Mouse (Mus musculus) heart, postnatal 10 days (tissue): ENCODE data around the gene Myrf. TPM values are rescaled to one million over a fixed set of nuclear protein-coding genes. Genes with fewer than 3 reads are reported as not detected.

Source experiments
- DNase-seq, 2 experiments: peaks; one replicate each; pipeline ENCODE4 v3.0.0; 2021
- intact Hi-C: fragments of 180-260 bp; cut with DNase I; formaldehyde crosslinking; loops from one replicate; pipeline ENCODE4 v1.15.1; 2025
- total RNA-seq, 2 experiments: library from RNA; stranded (reverse); gene quantifications; 2 replicates each; pipeline ENCODE4 v1.2.3; 2021

Myrf gene
- total RNA-seq, 2 experiments from 2014 or later, result 5.7 to 9.1 TPM

- peak; percentile 82 to 90 for DNase-seq
- intact Hi-C loops, result loop anchor here (2.0 to 5.0 kb wide), 4 partner anchors 46 to 229 kb away; partner anchors contain the start of gene Dagla
These were observed 17.9 kb upstream of the Myrf start for GRCm38 (mm10) chr19:10258279-10259011.

GRCm38 (mm10) chr19:10248128-10248527, 7.6 kb upstream of the Myrf start:
- DNase-seq, result peak; percentile 29 to 44
- intact Hi-C loops, result no loop called here

GRCm38 (mm10) chr19:10247165-10247564, 6.6 kb upstream of the Myrf start:
- no peak for DNase-seq
- intact Hi-C loops, result no loop called here

GRCm38 (mm10) chr19:10244183-10244582, 3.6 kb upstream of the Myrf start:
- DNase-seq, result peak; percentile 42 to 68
- intact Hi-C loops, result no loop called here

- intact Hi-C loops, result no loop called here
- DNase-seq, result no peak
These were observed 2.4 kb upstream of the Myrf start for GRCm38 (mm10) chr19:10242916-10243315.

DNA sequence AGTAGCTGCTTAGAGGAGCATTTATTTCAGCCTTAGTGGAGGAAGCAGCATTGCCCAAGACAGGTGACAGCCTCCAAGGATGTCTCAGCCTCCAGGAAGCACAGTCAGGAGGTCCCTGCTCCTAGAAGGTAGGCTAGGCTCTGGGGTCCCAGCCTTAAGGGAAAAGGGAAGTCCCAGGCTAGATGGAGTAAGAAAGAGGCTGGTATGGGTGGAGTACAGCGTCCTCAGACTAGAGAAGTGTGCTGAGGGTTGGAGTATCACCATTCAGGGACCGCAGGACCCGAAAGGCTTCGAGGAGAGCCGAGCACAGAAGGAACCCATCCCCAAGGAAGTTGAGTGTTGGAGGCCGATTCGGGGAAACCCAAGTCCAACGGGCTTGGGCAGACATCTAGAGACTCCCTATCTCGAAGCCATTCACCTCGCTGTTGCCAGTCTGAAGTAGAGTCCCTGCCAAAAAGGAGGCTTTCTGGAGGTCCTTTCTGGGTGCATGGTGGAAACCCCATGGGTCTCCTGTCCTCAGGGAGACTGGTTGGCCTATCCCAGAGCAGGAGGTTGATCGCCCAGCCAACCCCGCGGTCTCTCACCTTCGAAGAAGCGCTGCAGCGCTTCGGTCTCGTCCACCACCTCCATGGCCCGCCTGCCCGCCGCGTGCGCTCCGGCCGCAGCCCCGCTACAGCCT, 434 bp downstream of the Myrf start:
- DNase-seq, result no peak
- intact Hi-C loops, result no loop called here

DNA sequence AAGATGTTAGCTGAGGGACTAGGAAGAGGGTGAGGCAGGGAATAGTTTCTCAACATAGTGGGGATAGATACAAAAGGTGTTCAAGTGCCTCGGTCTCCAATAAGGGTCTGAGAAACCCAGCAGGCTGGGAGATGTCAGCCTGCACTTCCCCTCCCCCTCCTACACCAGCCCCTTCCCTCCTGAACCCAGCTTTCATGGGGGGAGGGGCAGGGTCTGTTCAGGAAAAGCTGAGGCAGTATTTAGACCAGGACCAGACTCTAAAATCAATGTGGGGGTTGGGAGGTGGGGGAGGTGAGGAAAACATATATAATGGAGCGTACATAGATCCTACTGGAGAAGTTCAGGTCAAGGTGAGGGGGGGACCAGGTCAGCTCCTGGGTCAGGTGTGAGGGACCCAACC, 1.1 kb downstream of the Myrf start:
- no peak for DNase-seq
- intact Hi-C loops, result no loop called here

DNA sequence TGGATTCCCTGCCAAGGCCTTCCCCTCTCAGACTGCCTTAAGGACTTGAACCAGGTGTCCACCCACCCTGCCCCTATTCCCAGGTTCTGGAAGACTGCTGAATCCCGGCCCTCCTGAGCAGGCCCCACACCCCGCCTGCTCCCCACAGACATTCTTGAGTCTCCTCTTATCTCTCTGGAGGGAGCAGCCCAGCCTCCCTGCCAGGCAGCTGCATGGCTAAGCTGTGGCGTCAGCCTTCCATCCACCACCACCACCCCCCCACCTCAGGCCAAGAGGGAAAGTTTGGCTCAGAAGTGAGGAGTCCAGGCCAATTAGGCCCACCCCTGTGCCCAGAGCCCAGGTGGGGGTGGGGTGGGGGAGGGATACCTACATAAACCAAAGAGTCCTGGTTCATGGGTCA, 2.1 kb downstream of the Myrf start:
- peak; percentile 26 to 30 for DNase-seq
- intact Hi-C loops, result no loop called here

GRCm38 (mm10) chr19:10235784-10236565, 4.6 kb downstream of the Myrf start:
- no peak for DNase-seq
- intact Hi-C loops, result no loop called here

DNA sequence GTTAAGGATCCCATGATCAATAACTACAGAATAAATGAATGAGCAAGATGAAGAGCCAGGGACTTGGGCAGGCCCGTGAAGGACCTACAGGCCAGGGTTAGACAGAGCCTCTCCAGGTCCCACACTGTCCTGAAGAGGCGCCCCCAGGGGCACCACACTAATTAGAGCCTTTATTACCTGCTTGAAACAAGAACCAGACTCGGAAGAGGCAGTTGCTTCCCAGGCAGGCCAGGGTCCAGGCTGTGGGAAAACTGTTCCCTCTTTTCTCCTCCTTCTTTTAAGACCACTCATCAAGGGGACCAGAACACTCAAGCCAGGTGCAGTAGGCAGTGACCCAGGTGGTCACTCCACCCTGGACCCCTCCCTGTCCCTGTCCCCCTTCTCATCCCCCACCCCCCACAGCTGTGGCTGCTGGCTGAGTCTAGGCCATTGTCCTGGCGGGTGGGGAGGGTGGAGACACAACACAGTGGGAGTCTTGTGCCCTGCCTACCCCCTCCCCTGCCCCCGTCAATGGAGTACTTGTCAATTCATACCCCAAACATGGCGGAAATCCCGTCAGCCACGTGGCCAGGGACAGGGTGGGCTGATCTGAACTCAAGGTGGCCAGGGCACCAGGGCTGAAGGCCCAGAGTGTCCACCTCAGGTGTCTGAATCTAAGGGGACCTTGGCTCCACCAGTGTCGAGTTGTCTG, 8.1 kb downstream of the Myrf start:
- no peak for DNase-seq
- intact Hi-C loops, result no loop called here

DNA sequence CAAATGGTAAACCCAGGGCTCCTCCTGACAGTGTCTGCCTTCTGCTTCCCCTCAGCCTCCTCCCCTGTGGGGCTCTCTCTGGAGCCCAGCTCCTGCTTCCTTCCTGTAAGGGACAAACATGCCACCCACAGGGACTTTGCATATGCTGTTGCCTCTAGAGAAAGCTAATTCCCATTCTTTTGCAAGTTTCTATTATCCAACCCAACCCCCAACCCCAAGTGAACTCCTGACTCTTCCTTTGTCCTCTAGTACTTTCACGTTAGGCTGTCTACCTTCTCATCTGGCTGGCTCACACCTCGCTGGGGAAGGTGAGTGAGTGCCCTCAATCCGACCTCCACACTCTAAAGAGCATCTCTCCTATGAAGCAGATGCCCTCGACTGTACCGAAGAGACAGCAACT, 8.7 kb downstream of the Myrf start:
- intact Hi-C loops, result no loop called here
- no peak for DNase-seq

DNA sequence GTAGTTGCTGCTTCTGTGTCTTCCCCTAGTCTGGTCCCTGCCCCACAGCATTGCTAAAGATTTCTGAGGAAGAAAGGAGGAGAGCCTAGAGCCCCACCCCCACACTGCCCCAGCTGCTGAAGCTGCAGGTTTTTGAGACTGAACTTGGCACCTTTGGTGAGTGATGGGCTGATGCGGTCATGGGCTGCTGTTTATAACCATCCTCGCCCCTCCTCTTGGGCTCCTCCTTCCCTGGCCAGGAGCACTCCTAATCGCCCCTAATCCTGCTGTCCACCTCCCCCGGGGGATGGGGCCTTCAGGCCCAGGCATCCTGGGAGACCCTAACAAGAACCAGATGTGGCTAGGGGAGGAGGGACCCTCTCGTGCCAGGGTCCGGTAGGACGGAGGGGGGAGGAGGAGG, 9.5 kb downstream of the Myrf start:
- intact Hi-C loops, result no loop called here
- DNase-seq, result no peak

DNA sequence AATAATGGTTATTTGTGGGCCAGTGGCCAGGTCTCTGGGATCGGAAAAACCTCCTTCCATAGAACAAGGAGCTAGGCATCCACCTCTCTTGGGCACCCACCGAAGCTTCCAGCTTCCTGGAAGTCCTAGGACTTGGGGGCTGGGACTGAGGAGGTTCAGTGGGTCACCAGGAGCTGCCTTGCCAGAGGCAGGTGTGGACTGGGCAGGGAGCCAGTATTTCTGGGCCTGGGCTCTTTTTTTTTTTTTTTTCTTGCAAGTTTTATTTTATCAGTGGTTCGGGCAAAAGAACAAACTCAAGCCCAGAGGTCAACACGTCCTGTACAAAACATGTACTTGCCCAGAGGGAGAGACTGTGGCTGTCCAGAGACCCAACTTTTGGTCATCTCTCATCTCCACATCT, 14.8 kb downstream of the Myrf start:
- intact Hi-C loops, result no loop called here
- no peak for DNase-seq

DNA sequence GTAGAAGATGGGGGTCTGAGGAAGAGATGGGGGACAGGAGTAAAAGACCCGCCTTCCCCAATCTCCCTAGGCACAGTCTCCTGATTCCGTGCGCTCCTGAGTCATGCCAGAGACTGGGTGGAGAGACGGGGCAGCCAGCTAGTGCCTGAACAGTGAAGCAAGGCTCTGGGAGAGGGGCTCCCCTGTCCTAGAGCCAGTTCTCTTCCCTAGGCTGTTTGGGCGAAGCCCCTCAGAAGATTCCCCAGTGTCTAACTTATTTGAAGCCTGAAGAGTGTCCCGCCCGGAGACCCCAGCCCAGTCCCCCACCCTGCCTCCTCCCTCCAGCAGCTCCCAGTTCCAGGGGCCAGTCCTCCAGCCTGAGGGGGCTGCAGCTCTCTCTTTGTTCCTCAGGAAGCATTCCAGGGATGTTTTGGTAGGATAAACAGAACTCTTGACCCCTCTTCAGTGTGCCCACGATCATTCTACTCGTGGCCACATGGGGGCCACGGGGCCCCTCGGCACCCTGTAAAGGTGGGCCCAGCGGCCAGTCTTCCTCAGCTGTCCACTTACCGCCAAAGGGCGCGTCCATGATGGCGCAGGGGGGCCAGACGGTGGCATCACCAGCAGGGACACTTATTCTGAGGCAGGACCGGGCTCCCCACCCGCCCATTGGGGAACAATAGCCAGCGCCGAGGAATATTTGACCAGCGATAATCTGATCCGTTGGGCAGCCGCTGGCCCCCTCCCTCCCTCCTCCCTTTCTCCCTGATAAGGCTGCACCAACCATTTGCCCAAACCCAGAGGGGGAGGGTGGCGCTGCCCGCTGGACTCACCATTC, 15.7 kb downstream of the Myrf start:
- intact Hi-C loops, result no loop called here
- no peak for DNase-seq

- DNase-seq, result no peak
- intact Hi-C loops, result no loop called here
These were observed 17.0 kb downstream of the Myrf start for GRCm38 (mm10) chr19:10223561-10223960.

DNA sequence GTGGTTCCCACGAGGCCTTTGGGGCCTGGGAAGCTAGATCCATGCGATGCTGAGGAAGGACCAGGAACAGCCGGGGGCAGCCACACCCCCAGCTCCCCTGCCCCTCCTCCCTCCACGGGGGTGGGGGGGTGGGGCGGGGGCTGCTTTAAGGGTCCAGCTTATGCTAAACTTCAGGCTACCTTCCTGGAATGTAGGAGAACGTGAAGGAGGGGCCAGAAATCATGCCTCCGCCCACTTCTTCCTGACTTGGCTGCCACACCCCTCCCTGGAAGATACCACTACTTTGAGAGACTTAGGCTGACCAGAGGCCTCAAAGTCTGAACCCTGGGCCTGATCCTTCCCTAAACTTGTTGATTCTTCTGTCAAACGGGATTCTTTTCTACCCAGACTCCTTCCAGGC, 17.9 kb downstream of the Myrf start:
- no peak for DNase-seq
- intact Hi-C loops, result no loop called here

DNA sequence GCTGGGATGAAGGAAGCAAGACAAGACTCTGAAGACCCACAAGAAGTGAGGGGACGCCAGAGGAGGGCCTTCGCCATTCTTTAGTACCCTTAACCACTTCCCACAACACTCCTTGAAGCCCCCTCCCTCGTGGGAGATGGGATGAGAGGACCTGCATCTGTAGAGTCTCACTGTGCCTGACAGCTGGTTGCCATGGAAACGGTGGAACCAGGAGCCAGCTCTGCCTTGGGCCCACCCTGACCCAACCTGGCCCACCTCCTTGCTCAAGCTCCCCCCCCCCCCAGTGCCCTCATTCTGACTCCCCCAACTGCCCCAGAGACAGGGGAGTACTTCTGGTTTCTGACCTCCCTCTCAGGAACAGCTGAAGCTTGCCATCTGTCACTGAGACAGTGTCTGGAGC, 19.0 kb downstream of the Myrf start:
- no peak for DNase-seq
- intact Hi-C loops, result no loop called here

- intact Hi-C loops, result no loop called here
- DNase-seq, result no peak
These were observed 21.0 kb downstream of the Myrf start for GRCm38 (mm10) chr19:10219593-10219992.

DNA sequence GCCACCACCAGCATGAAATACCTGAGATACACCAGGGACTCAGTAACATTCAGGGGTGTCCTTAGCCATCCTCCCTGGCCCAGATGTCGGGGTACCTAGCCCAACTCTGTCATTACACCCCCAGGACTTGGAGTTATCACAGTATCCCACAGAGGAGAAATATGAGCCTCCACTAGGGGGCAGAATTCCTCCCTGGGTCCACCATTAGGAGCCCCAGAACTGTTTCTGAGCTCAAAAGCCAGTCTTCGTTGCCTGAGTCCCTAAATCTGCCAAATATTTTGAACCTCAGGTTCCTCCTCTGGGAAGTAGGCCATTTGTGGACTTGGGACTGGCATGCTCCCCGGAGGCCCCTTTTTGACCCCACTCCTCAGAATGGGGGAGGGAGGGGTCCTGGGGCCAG, 21.4 kb downstream of the Myrf start:
- intact Hi-C loops, result no loop called here
- peak; percentile 31 to 67 for DNase-seq

DNA sequence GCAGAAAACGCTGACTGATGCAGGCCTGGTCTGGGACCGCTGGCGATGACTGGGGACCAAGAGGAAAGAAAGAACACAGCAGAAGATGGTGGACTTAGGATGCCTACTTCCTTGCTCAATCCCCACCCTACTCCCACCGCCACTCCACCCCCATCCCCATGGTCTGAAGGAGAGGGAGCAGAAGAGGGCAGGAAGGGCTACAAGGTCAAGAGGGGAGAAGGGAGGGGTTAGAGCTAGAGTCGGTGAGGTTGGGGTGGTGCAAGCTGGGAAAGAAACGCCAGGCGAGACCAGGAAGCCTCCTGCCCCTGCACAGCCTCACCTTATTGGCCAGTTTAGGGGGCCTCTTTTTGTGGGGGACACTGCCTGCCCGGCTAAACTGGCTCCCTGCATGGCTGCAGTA, 24.4 kb downstream of the Myrf start:
- no peak for DNase-seq
- intact Hi-C loops, result no loop called here
